Mouse (Mus musculus) forebrain, postnatal 0 days (tissue): ENCODE measurements around the gene Cnot11. TPM values are rescaled to one million over a fixed set of nuclear protein-coding genes. Genes with fewer than 3 reads are reported as not detected.

ENCODE experiments used
- ATAC-seq: fragments of 200-750 bp; cut with Nextera tagmentation; 2 replicates; pipeline ENCODE4 v1.8.0; 2017; ENCODE audit warnings: mild to moderate bottlenecking, moderate library complexity
- DNase-seq: peaks from one replicate; pipeline ENCODE4 v3.0.0-alpha.2; 2015
- H3K27ac ChIP-seq: fragments of 300-500 bp; sonication (generic); 2 replicates; pipeline ENCODE4 v1.5.1; 2014; ENCODE audit warnings: low read depth, mild to moderate bottlenecking, antibody characterized with exemption, low read length, moderate library complexity, mixed read lengths
- H3K27me3 ChIP-seq: fragments of 300-500 bp; sonication (generic); 2 replicates; pipeline ENCODE4 v1.6.1; 2014; ENCODE audit warnings: mild to moderate bottlenecking, low read length, mixed read lengths; ENCODE audit not compliant: insufficient read depth
- H3K36me3 ChIP-seq: fragments of 300-500 bp; sonication (generic); 2 replicates; pipeline ENCODE4 v1.6.1; 2014; ENCODE audit warnings: mild to moderate bottlenecking, moderate library complexity; ENCODE audit not compliant: insufficient read depth
- H3K4me1 ChIP-seq: fragments of 300-500 bp; sonication (generic); 2 replicates; pipeline ENCODE4 v1.6.1; 2014; ENCODE audit warnings: antibody characterized with exemption; ENCODE audit not compliant: insufficient read depth
- H3K4me2 ChIP-seq: fragments of 300-500 bp; sonication (generic); 2 replicates; pipeline ENCODE4 v1.6.1; 2014; ENCODE audit warnings: low read depth, mild to moderate bottlenecking, moderate library complexity
- H3K4me3 ChIP-seq: fragments of 300-500 bp; sonication (generic); 2 replicates; pipeline ENCODE4 v1.5.1; 2014; ENCODE audit warnings: low read depth, low read length, mixed read lengths
- H3K9ac ChIP-seq: fragments of 300-500 bp; sonication (generic); 2 replicates; pipeline ENCODE4 v1.6.1; 2014; ENCODE audit warnings: mild to moderate bottlenecking
- H3K9me3 ChIP-seq: fragments of 300-500 bp; sonication (generic); 2 replicates; pipeline ENCODE4 v1.6.1; 2016; ENCODE audit warnings: low read length
- CTCF ChIP-seq: sonication (generic); IDR thresholded peaks from 2 replicates; pipeline ENCODE4 v1.5.1; 2016; ENCODE audit warnings: antibody characterized with exemption, control low read depth, low read depth
- WGBS: fragments of 180-500 bp; shearing (Covaris S2); extraction: QIAGEN DNeasy Blood & Tissue Kit; methylation state at CpG from one replicate; pipeline ENCODE4 v1.1.7; 2014; 5-methylcytosine and 5-hydroxymethylcytosine counted together
- polyA plus RNA-seq: library from polyadenylated mRNA; unstranded; fragments of >200 nt; fragmentation: Nextera tagmentation; extraction: Ambion mirVana; gene quantifications from 2 replicates; pipeline ENCODE4 v1.2.1, GENCODE M21; 2015
- total RNA-seq: library from RNA; depleted of rRNA; stranded (reverse); fragments of >200 nt; gene quantifications from 2 replicates; pipeline ENCODE4 v1.2.3, GENCODE M21; 2014

The Cnot11 gene
- total and polyA plus RNA-seq, 2 experiments from 2014 or later, result 11.1 to 38.8 TPM

GRCm38 (mm10) chr1:39533917-39534316 is 875 bp upstream of the Cnot11 start:
- Histone ChIP-seq H3K9ac (no peak overlapping the region), H3K4me2 (no peak overlapping the region), H3K36me3 (peaks cover 10% of the 10 kb centered on the region), H3K27me3 (no peaks in the 10 kb centered on the region), H3K9me3 (no peaks in the 10 kb centered on the region), H3K27ac (no peak overlapping the region), H3K4me1 (0 out of 2 replicates have a peak, but pooled peaks cover 3% of the 10 kb centered on the region), H3K4me3 (no peak overlapping the region)
- no peak for TF ChIP-seq CTCF
- ATAC-seq, result no peak
- no peak for DNase-seq
- WGBS, result 21% methylated on average over 3 of the region's 3 CpGs

DNA sequence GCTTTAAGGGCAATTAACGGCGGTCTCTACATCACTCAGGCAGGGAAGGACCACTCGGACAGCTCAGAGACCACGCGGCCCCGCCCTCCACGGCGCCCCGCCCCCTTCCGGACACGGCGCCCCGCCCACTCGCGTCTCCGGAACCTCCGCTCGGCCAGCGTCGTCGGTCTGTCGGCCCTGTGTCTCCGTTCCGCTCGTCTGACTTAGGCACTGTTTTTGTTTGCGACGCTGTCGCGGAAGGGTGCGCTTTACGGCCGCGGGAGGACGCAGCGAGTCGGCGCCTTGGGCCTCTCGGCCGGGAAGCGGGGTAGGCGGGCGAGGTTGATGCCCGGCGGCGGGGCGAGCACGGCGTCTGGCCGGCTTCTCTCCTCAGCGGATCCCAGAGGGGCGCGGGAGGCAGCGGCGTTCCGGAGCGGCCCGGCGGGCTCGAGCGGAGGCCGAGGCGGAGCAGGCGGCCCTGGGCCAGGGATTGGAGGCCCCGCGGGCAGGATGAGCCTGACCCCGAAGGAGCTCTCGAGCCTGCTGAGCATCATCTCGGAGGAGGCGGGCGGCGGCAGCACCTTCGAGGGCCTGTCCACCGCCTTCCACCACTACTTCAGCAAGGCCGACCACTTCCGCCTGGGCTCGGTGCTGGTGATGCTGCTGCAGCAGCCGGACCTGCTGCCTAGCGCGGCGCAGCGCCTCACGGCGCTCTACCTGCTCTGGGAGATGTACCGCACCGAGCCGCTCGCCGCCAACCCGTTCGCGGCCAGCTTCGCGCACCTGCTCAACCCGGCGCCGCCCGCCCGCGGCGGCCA is 921 bp downstream of the Cnot11 start:
- H3K36me3 ChIP-seq, result peaks cover 27% of the 10 kb centered on the region
- no peaks in the 10 kb centered on the region for H3K9me3 ChIP-seq
- H3K4me1 ChIP-seq, result 0 out of 2 replicates have a peak, but pooled peaks cover 3% of the 10 kb centered on the region
- peak overlapping the region; percentile 90 for H3K4me2 ChIP-seq
- H3K27ac ChIP-seq, result peak overlapping the region; percentile 93
- ATAC-seq, result peak; percentile 91
- peak; percentile 98 for DNase-seq
- H3K9ac ChIP-seq, result peak overlapping the region; percentile 95
- no peaks in the 10 kb centered on the region for H3K27me3 ChIP-seq
- no peak; the same call in 1 of the 2 replicates for TF ChIP-seq CTCF
- H3K4me3 ChIP-seq, result peak overlapping the region; percentile 92
- 2% methylated on average over 96 of the region's 100 CpGs for WGBS

DNA sequence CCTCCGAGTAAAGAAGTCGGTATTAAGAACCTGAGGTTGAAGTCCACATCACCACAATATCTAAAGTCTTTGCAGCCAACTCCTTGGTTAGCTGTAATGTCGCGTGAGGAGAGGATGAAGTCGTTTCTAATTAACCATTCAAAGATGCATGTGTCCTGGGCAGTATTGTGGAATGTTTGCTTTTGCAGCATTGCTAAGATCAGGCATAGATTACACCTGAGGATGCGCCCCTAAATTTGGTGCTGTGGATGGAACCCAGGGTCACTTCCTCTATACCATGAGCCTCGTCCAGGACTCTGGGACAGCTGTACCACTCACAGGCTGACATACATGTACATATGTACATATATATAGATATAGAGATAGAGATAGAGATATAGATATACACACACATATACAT is 1.9 kb downstream of the Cnot11 start:
- DNase-seq, result no peak
- H3K9me3 ChIP-seq, result no peaks in the 10 kb centered on the region
- H3K4me3 ChIP-seq, result peak overlapping the region; percentile 92
- peak overlapping the region; percentile 90 for H3K4me2 ChIP-seq
- WGBS, result 40% methylated on average over 7 of the region's 7 CpGs
- no peak for ATAC-seq
- peak overlapping the region; percentile 95 for H3K9ac ChIP-seq
- H3K27me3 ChIP-seq, result no peaks in the 10 kb centered on the region
- peaks cover 31% of the 10 kb centered on the region for H3K36me3 ChIP-seq
- no peak for TF ChIP-seq CTCF
- no peak overlapping the region for H3K27ac ChIP-seq
- H3K4me1 ChIP-seq, result 0 out of 2 replicates have a peak, but pooled peaks cover 3% of the 10 kb centered on the region

GRCm38 (mm10) chr1:39537631-39538380 is 3.0 kb downstream of the Cnot11 start:
- Histone ChIP-seq H3K9ac (no peak overlapping the region), H3K36me3 (peaks cover 36% of the 10 kb centered on the region), H3K4me1 (0 out of 2 replicates have a peak, but pooled peaks cover 3% of the 10 kb centered on the region), H3K4me2 (no peak overlapping the region), H3K4me3 (no peak overlapping the region), H3K9me3 (no peaks in the 10 kb centered on the region), H3K27me3 (no peaks in the 10 kb centered on the region), H3K27ac (no peak overlapping the region)
- DNase-seq (no peak), ATAC-seq (no peak)
- no peak for TF ChIP-seq CTCF
- WGBS, result 90% methylated on average over 10 of the region's 10 CpGs

DNA sequence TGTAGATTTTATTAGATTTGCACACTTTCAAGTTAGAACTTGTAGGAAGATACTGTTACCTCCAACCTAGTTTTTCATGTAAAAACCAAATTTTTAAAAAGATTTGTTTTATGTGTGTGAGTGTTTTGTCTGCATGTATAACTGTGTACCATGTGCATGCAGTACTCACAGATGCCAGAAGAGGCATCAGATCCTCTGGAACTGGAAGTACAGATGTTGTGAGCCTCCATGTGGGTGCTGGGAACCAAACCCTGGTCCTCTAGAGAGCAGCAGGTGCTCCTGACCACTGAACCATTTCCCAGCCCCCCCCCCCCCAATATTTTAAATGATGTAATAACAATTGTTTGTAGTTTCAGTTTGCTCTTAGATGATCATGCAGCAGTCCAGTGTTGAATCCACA is 5.8 kb downstream of the Cnot11 start:
- Histone ChIP-seq H3K4me2 (no peak overlapping the region), H3K9me3 (no peaks in the 10 kb centered on the region), H3K4me1 (0 out of 2 replicates have a peak, but pooled peaks cover 3% of the 10 kb centered on the region), H3K9ac (no peak overlapping the region), H3K27ac (no peak overlapping the region), H3K27me3 (no peaks in the 10 kb centered on the region), H3K36me3 (peaks cover 53% of the 10 kb centered on the region), H3K4me3 (no peak overlapping the region)
- no peak for DNase-seq
- TF ChIP-seq CTCF, result peak; percentile 27
- no peak for ATAC-seq

GRCm38 (mm10) chr1:39545589-39545988 is 10.8 kb downstream of the Cnot11 start:
- H3K36me3 ChIP-seq, result peaks cover 56% of the 10 kb centered on the region
- DNase-seq, result no peak
- H3K9ac ChIP-seq, result no peak overlapping the region
- WGBS, result 74% methylated on average over 7 of the region's 7 CpGs
- H3K27me3 ChIP-seq, result no peaks in the 10 kb centered on the region
- ATAC-seq, result no peak
- no peaks in the 10 kb centered on the region for H3K4me1 ChIP-seq
- H3K4me3 ChIP-seq, result no peak overlapping the region
- H3K27ac ChIP-seq, result no peak overlapping the region
- no peak for TF ChIP-seq CTCF
- no peaks in the 10 kb centered on the region for H3K9me3 ChIP-seq
- H3K4me2 ChIP-seq, result no peak overlapping the region
